Mouse (Mus musculus) hindbrain, embryonic 16.5 days (tissue): Measurements from ENCODE around the gene Opa1. TPM values are rescaled to one million over a fixed set of nuclear protein-coding genes. Genes with fewer than 3 reads are reported as not detected.

Experiments used
- ATAC-seq: fragments of 200-750 bp; cut with Nextera tagmentation; 2 replicates; pipeline ENCODE4 v1.8.0; 2017; ENCODE audit warnings: moderate TSS enrichment, moderate library complexity
- H3K27ac ChIP-seq: fragments of 300-500 bp; sonication (generic); 2 replicates; pipeline ENCODE4 v1.5.1; 2014; ENCODE audit warnings: low read depth, mild to moderate bottlenecking, control low read depth, low read length, moderate library complexity
- H3K27me3 ChIP-seq: fragments of 300-500 bp; sonication (generic); replicated peaks from 2 replicates; pipeline ENCODE4 v1.6.1; 2014; ENCODE audit warnings: low read length; ENCODE audit not compliant: control insufficient read depth, insufficient read depth
- H3K36me3 ChIP-seq: fragments of 300-500 bp; sonication (generic); 2 replicates; pipeline ENCODE4 v1.6.1; 2014; ENCODE audit warnings: mild to moderate bottlenecking, low read length, moderate library complexity, mixed read lengths; ENCODE audit not compliant: control insufficient read depth, insufficient read depth
- H3K4me1 ChIP-seq: fragments of 300-500 bp; sonication (generic); 2 replicates; pipeline ENCODE4 v1.6.1; 2014; ENCODE audit warnings: low read depth, low read length; ENCODE audit not compliant: control insufficient read depth, insufficient read depth
- H3K4me2 ChIP-seq: fragments of 300-500 bp; sonication (generic); 2 replicates; pipeline ENCODE4 v1.6.1; 2014; ENCODE audit warnings: mild to moderate bottlenecking, low read length, control low read depth, moderate library complexity
- H3K4me3 ChIP-seq: fragments of 300-500 bp; sonication (generic); 2 replicates; pipeline ENCODE4 v1.5.1; 2014; ENCODE audit warnings: mild to moderate bottlenecking, low read length, control low read depth, moderate library complexity
- H3K9ac ChIP-seq: fragments of 300-500 bp; sonication (generic); 2 replicates; pipeline ENCODE4 v1.6.1; 2014; ENCODE audit warnings: low read depth, mild to moderate bottlenecking, control low read depth, low read length, moderate library complexity
- H3K9me3 ChIP-seq: fragments of 300-500 bp; sonication (generic); 2 replicates; pipeline ENCODE4 v1.6.1; 2014; ENCODE audit warnings: mild to moderate bottlenecking, low read length, moderate library complexity; ENCODE audit not compliant: control insufficient read depth
- WGBS: fragments of 180-500 bp; shearing (Covaris S2); extraction: QIAGEN DNeasy Blood & Tissue Kit; methylation state at CpG from one replicate; pipeline ENCODE4 v1.1.7; 2014; 5-methylcytosine and 5-hydroxymethylcytosine counted together
- polyA plus RNA-seq: library from polyadenylated mRNA; unstranded; fragments of >200 nt; fragmentation: Nextera tagmentation; extraction: Ambion mirVana; gene quantifications from 2 replicates; pipeline ENCODE4 v1.2.1, GENCODE M21; 2015

Opa1 gene
- polyA plus RNA-seq, 1 experiment from 2014 or later: 41.6 TPM

- Histone ChIP-seq H3K9me3 (no peaks in the 10 kb centered on the region; the same call in 1 of the 2 replicates), H3K9ac (no peak overlapping the region), H3K4me1 (no peaks in the 10 kb centered on the region), H3K27ac (no peak overlapping the region), H3K27me3 (no peaks in the 10 kb centered on the region), H3K36me3 (peaks cover 14% of the 10 kb centered on the region), H3K4me2 (no peak overlapping the region), H3K4me3 (no peak overlapping the region)
- ATAC-seq: 0 out of 2 replicates have a peak, but pooled peaks have one; percentile 50
- 19% methylated on average over 4 of the region's 4 CpGs for WGBS
Measured at GRCm38 (mm10) chr16:29635780-29636179, 56.6 kb downstream of the Opa1 start.

- no peak overlapping the region for H3K4me2 ChIP-seq
- H3K4me1 ChIP-seq: no peaks in the 10 kb centered on the region
- H3K9ac ChIP-seq: no peak overlapping the region
- H3K27me3 ChIP-seq: no peaks in the 10 kb centered on the region
- H3K27ac ChIP-seq: no peak overlapping the region
- no peaks in the 10 kb centered on the region for H3K36me3 ChIP-seq
- H3K9me3 ChIP-seq: no peaks in the 10 kb centered on the region; the same call in 1 of the 2 replicates
- no peak overlapping the region for H3K4me3 ChIP-seq
- WGBS: 8% methylated on average over 1 of the region's 1 CpGs
- ATAC-seq: peak; percentile 37; the same call in 1 of the 2 replicates
Measured at GRCm38 (mm10) chr16:29642376-29642775, 63.2 kb downstream of the Opa1 start.

GRCm38 (mm10) chr16:29644871-29645270 lies 65.7 kb downstream of the Opa1 start:
- Histone ChIP-seq H3K27me3 (no peaks in the 10 kb centered on the region), H3K27ac (no peak overlapping the region), H3K4me2 (no peak overlapping the region), H3K9me3 (no peaks in the 10 kb centered on the region), H3K4me1 (no peaks in the 10 kb centered on the region), H3K9ac (no peak overlapping the region), H3K4me3 (no peak overlapping the region), H3K36me3 (peaks cover 8% of the 10 kb centered on the region; the same call in 1 of the 2 replicates)
- 80% methylated on average over 3 of the region's 3 CpGs for WGBS
- no peak for ATAC-seq

- H3K9me3 ChIP-seq: no peaks in the 10 kb centered on the region
- H3K9ac ChIP-seq: no peak overlapping the region
- H3K27ac ChIP-seq: no peak overlapping the region
- no peaks in the 10 kb centered on the region for H3K27me3 ChIP-seq
- peaks cover 8% of the 10 kb centered on the region; the same call in 1 of the 2 replicates for H3K36me3 ChIP-seq
- H3K4me3 ChIP-seq: no peak overlapping the region
- no peak overlapping the region for H3K4me2 ChIP-seq
- no peaks in the 10 kb centered on the region for H3K4me1 ChIP-seq
- no peak for ATAC-seq
Measured at GRCm38 (mm10) chr16:29646202-29646601, 67.1 kb downstream of the Opa1 start.

GRCm38 (mm10) chr16:29656187-29656825 lies 77.2 kb downstream of the Opa1 start:
- 41% methylated on average over 9 of the region's 9 CpGs for WGBS
- H3K27ac ChIP-seq: no peak overlapping the region

GRCm38 (mm10) chr16:29656901-29657300 lies 77.8 kb downstream of the Opa1 start:
- 28% methylated on average over 10 of the region's 10 CpGs for WGBS
- no peak for ATAC-seq
- peaks cover 7% of the 10 kb centered on the region for H3K27me3 ChIP-seq

More at GRCm38 (mm10) chr16:29656187-29656825, 77.2 kb downstream of the Opa1 start:
- H3K4me2 ChIP-seq: no peak overlapping the region
- H3K9ac ChIP-seq: no peak overlapping the region
- no peak for ATAC-seq
- peaks cover 3% of the 10 kb centered on the region; the same call in 1 of the 2 replicates for H3K36me3 ChIP-seq
- peaks cover 4% of the 10 kb centered on the region for H3K4me1 ChIP-seq
- no peak overlapping the region for H3K4me3 ChIP-seq
- no peaks in the 10 kb centered on the region for H3K9me3 ChIP-seq
- peaks cover 7% of the 10 kb centered on the region for H3K27me3 ChIP-seq

GRCm38 (mm10) chr16:29657650-29658548 lies 78.8 kb downstream of the Opa1 start:
- Histone ChIP-seq H3K27ac (no peak overlapping the region; the same call in 1 of the 2 replicates), H3K4me2 (peak overlapping the region; percentile 53), H3K27me3 (peaks cover 12% of the 10 kb centered on the region), H3K36me3 (no peaks in the 10 kb centered on the region), H3K4me3 (peak overlapping the region; percentile 4; the same call in 1 of the 2 replicates), H3K4me1 (peaks cover 4% of the 10 kb centered on the region), H3K9ac (no peak overlapping the region), H3K9me3 (no peaks in the 10 kb centered on the region)
- peak; percentile 78 for ATAC-seq
- WGBS: 5% methylated on average over 18 of the region's 18 CpGs

More at GRCm38 (mm10) chr16:29656901-29657300, 77.8 kb downstream of the Opa1 start:
- Histone ChIP-seq H3K4me2 (no peak overlapping the region; the same call in 1 of the 2 replicates), H3K9ac (no peak overlapping the region), H3K9me3 (no peaks in the 10 kb centered on the region), H3K36me3 (peaks cover 3% of the 10 kb centered on the region; the same call in 1 of the 2 replicates), H3K4me3 (no peak overlapping the region), H3K27ac (peak overlapping the region; percentile 51), H3K4me1 (peaks cover 4% of the 10 kb centered on the region)

GRCm38 (mm10) chr16:29659101-29659810 lies 80.1 kb downstream of the Opa1 start:
- H3K4me3 ChIP-seq: no peak overlapping the region
- H3K9ac ChIP-seq: no peak overlapping the region
- H3K36me3 ChIP-seq: no peaks in the 10 kb centered on the region
- H3K4me2 ChIP-seq: no peak overlapping the region
- no peaks in the 10 kb centered on the region for H3K9me3 ChIP-seq
- peaks cover 4% of the 10 kb centered on the region for H3K4me1 ChIP-seq
- ATAC-seq: no peak
- peaks cover 16% of the 10 kb centered on the region for H3K27me3 ChIP-seq
- WGBS: 68% methylated on average over 13 of the region's 13 CpGs
- H3K27ac ChIP-seq: no peak overlapping the region
